Mouse (Mus musculus) urinary bladder, postnatal 14 days (tissue): ENCODE measurements around the gene Cpne5.

Source experiments
- DNase-seq: peaks from one replicate; pipeline ENCODE4 v3.0.0; 2021; ENCODE audit warnings: low spot score

Gene Cpne5

DNA sequence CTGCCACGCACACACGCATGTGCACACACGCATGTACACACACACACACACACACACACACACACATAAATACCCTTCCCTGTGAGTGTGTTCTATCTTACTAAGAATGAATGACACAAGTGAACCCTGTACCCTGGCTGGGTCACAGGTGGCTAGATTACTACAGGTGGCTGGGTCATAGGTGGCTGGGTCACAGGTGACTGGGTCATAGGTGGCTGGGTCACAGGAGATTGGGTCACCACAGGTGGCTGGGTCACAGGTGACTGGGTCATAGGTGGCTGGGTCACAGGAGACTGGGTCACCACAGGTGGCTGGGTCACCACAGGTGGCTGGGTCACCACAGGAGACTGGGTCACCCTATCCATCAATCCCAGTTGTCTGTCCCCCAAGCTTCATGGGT, 27.9 kb downstream of the Cpne5 start:
- no peak for DNase-seq

DNA sequence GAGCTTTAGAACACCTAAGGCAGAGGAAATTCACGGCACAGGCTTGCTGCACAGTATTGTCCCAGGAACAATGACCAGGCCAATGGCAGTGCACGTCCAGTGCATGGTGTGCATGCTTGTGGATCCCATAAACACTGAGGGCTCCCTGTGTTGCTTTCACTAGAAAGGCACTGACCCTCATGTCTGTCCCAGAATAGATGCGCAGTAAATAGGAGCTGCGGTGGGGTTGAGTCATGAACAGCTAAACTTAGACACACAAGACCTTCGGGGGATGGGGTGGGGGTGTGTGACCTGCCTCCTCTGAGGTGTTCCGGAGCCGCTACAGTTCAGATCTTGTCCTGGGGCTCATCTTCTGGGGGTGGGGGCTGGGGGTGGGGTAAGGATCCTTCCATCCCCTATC, 31.9 kb downstream of the Cpne5 start:
- no peak for DNase-seq

DNA sequence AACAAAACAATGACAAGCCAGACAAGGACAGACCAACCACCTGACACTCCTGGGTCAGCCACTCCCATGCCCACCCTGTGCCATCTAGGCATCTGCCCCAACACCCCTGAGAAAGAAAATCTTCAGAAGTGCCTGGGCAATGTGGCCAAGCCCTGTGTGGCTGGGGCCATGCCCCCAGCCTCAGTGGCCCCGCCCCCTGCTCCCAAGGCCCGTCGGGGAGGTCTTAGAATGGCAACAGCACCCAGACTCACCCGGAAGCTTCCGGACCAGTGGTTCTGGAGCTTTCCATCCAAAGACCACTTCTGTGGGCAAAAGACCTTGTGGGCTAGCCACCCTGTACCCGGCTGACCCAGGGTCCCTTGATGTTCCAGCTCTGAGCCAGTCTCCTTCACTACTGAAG, 35.4 kb downstream of the Cpne5 start:
- DNase-seq: no peak

DNA sequence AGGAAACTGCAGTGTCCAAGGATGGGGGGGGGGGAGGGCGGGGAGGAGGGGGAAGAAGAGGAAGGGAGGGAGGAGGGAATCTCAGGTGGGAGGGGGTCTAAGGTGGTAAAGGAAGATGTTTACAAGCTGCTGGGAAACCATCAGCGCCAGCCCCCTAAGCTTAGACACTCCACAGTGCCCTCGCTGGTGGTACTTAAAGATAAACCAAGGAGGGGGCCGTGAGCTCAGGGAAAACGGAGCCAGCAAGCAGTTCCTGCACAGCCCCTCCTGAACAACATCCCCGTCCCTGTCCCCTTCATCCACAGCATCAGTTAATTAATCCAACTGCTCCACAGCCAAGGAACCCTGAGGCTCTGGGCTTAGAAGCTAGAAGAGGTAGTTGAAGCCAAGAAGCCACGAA, 38.1 kb downstream of the Cpne5 start:
- DNase-seq: no peak

DNA sequence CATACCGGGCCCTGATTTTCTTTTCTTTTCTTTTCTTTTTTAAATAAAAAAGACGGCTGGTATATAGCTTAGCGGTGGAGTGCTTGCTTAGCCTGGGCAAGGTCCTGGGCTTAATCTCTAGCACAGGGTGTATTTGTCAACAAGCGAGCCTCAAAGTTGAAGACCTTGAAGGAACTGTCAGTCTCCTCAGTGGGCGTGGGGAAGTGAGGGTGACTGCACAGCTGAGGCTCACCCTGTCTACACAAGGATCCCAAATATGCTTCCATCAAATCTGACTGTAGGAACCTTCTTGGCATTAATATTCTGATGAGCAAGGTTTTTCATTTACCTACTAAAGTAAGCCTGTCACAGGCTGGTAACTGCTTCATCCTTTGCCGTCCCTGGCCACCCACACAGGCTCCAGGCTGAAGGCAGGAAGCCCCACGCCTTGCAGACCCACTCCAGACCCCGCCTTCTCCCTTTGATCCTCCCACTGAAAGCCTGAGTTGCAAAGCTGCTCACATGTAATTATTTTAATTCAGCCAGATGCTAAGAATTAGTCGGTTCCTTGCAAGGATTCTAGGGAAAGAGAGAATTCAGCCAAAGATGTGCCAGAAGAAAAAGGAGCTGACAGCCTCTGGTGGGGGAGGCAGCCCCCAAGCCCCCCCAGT, 38.7 kb downstream of the Cpne5 start:
- no peak for DNase-seq

DNA sequence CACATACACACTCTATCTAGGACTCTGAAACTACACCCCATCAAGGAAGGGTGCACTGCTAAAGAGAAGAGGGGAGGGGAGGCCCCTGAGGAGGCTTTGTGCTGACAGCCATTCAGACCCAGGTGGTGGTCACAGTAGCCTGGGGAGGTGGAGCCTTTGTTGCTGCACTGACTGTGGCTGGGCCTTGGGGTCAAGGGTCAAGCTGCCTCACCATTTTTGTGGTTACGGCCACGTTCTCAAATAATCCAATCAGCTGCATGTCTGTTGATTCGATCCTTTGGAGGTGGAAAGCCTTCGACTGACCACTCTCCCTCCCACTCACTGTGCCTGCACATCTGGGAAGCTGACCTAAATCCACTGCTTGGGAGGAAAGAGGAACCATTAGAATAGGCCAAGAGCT, 42.4 kb downstream of the Cpne5 start:
- no peak for DNase-seq

DNA sequence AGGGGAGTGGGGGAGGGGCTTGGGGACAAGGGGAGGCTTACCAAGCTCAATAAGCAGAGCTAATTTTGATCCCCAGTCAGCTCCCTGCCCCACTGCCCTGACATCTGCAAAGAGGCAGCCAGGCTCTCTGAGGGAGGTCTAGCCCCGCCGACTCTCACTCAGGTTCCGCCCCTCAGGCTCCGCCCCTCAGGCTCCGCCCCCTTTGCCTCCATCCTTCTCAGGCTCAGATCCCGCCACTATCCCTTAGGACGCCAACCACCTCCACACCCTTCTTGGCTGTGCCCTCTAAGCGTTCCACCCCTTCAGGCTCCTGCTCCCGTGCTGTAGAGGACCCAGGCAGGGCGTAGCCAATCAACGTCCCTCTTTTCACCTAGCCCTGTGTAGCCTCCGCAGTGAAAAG, 49.0 kb downstream of the Cpne5 start:
- no peak for DNase-seq

DNA sequence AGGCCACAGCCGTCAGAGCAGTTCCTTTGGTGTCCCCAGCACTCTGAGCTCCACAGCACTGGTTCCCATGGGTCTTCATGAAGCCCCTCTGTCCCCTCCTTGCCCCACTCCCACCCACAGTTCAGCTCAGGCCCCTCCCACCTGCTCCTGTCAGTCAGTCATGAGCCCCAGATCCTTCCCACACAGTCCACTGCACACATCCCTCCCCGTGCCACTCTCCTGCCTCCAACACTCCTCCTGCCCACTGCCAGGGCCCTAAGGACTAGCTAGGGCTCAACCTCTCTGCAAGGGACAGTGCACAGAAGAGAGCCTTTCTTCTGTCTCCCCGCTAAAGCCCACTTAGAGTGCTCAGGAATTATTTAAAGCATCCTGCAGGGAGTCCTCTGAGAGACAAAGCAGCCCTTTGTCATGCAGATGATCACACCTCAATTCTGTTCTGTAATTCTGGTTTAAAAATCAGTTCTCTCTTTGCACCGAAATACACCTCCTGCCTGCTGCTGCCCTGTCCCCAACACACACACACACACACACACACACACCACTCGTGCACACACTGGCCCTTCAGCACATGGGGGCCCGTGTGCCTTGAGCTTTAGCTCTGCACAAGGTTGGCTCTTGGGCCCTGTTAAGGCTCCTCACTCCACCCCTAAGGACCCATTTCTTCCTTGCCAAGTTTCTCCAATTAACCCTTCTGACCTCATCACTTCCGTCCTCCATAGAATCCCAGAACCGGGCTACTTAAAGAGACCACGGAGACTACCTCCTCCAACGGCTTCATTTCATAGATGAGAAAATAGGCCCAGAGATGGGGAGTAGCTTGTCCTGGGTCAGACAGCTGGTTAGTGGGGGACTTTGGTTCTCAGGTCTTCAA, 50.7 kb downstream of the Cpne5 start:
- DNase-seq: no peak

GRCm38 (mm10) chr17:29185376-29186046, 52.5 kb downstream of the Cpne5 start:
- DNase-seq: no peak

- DNase-seq: peak; percentile 42
Measured at GRCm38 (mm10) chr17:29183162-29183561, 54.8 kb downstream of the Cpne5 start.

DNA sequence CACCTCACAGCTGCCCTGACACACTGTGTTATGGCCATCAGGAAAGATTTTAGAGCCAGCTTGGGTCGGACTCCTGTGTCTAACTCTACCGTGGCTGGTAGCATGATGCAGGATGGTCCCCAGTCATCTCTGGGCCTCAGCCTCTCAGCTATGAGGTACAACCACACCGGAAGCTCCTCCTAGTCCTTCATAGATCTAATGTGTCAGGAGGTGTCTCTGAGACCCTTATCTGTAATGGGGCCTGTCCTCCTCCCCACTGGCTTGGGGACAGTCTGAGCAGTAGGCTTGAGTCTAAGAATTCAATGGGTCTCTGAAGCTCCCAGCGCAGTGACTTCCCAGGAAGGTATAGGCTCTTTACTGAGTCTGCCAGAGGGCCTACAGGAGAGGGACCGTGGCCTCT, 56.2 kb downstream of the Cpne5 start:
- no peak for DNase-seq

DNA sequence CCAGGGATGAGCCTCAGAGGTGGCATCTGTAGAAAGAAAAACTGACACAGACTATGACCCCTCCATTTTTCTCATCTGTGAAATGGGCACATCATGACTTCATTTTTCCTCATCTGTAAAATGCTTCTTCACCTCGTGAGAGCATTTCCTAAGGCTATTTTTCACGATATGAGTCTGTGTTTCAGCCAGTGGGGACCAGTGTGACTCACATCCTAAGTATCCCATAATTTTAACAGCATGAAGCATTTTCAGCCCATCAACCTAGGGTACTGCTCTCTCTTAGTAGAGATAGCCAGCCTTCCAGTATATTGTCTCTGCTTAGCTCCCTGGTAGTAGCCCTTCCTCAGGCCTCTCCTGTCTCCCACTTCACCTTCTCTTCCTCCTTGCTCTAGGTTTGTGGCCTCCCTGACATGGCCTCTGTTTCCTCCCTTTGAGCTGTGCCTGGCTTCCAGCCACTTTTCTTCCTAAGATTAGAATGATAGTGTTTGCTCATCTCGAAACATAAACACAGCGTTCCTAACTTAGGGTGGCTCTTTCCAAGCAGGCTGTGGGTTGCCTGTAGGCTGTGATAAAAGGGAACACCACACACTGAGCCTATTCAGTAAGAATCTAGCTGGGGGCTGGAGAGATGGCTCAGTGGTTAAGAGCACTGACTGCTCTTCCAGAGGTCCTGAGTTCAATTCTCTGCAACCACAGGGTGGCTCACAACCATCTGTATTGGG, 57.4 kb downstream of the Cpne5 start:
- no peak for DNase-seq

DNA sequence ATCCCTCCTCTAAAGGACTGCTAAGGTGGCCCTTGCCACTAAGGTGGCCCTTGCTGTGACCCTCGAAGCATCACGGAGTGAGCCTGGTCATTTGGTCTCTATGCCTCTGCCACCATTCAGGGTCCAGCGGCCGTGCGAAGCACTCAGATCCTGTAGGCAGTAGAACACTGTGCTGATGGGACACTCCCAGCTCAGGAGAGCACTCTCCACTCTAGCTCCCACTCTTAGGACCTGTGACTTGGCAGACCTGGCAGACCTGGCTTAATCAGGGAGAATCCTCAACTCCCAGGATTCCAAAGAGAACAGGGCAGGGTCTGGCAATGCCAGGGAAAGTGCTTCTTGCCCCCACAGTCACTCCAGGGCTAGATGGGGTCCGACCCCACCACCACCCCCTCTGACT, 58.0 kb downstream of the Cpne5 start:
- DNase-seq: no peak

- no peak for DNase-seq
Measured at GRCm38 (mm10) chr17:29178503-29179059, 59.4 kb downstream of the Cpne5 start.

- DNase-seq: peak; percentile 77
Measured at GRCm38 (mm10) chr17:29176391-29177267, 61.3 kb downstream of the Cpne5 start.

DNA sequence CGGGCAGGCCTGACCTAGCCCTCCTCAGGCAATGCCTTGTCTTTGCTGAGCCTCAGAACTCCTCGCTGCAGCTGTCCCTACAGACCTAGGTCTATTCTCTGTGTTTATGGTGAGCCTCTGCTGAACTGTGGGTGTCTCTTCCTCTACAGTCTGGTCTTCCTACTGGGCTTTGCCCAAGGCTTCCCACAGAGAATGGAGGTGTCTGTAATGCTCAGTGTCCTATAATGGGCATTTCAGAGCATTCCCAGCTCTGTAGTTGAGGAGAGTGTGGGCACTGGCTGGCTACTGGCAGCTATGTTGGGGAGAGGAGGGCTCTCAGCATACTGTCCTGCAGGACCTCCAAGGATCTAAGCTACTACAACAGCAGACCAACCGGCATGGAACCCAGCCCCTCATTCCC, 62.3 kb downstream of the Cpne5 start:
- DNase-seq: no peak

DNA sequence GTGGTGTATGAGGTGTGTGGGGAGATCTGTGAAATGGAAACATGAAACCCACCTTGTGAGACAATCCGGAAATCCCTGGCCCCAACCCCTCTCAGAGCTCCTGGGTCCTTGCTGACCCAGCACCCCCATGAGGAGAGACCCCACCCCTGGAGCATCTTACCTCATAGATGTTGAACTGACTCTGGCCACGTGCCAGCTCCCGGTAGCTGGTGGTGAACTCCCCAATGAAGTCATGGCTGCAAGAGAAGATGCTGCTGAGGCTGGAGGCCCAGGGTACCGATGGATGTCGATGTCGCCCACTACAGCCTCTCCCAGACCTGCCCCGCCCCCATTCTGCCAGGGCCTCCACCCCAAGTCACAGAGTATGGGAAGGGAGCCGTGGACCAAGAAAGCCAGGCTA, 64.8 kb downstream of the Cpne5 start:
- no peak for DNase-seq

- no peak for DNase-seq
Measured at GRCm38 (mm10) chr17:29172062-29172461, 65.9 kb downstream of the Cpne5 start.

DNA sequence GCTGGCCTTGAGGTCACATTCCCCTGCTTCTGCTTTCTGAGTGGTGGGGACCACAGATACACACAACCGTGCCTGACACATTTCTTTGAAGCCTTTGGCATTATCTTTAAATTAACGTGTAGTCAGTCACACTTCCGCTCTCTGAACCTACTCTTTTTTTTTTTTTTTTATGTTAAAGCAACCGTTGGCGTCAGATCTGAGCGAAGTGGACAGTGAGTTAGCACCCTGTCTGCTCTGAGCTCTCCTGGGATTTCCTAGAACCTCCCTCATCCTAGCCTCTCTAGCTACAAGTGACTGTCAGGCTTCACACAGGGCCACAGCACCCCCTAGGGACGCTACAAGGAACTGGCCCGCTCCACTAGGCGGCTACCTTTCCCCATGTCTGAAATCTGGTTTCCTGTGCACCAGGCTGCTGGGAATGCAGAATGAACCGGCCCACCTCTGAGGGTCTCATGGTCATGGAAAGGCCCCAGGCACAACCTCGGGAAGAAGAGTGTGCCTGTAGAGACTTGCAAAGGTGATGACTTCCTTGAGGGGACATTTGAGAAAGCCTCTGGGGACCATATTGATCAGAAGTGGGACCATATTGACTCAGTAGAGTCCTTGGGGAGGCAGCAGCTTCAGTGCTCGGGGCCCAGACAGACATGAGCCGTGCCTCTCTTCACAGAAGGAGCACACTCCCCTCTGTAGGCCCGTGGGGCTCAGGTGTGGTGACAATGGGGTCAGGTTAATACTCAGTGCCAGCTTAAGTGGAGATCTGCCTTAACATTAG, 66.8 kb downstream of the Cpne5 start:
- DNase-seq: peak; percentile 88

DNA sequence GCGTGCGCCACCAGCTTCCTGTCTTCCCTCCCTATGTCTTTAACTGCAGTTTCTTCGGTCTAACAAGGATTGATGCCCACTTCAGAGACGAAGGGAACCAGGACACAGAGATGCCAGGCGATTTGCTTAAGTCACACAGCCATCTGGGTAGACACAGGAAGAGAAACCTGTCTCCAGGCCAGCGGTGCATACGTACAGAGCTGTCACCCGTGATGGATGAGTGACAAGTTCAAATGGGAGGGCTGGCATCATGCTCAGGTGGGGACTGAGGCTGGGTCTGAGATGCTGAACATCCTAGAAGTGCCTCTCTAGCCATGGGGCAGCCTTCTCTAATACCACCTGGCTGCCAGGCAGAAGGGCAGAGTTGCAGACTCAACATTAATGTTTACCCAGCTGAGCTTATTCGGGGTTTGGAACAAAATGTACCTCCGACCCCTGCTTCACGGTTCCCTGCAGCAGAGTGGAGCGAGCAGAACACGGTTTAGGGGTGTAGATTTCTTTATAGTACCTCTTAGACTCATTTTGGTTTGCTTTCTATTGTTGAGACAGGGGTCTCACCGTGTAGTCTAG, 67.5 kb downstream of the Cpne5 start:
- no peak for DNase-seq
